8 mouse cellular contexts compared by ENCODE assay signal in genomic region chr4:99829094-99830073, GRCm38 (mm10). TPM values are rescaled to one million over a fixed set of nuclear protein-coding genes. Genes with fewer than 3 reads are reported as not detected.
DNase-seq lines count a peak whose midpoint lies in the region; ATAC-seq and TF ChIP-seq lines count a peak whose summit lies in the region.

Gene Efcab7 (plus strand): TSS chr4:99829198.

- no peaks in the 10 kb centered on the region for H3K9me3 ChIP-seq in hindbrain, embryonic 10.5 days
- H3K9me3 ChIP-seq in lung, postnatal 0 days (ENCODE audit: low read length): no peaks in the 10 kb centered on the region

- peaks cover 16% of the 10 kb centered on the region for H3K36me3 ChIP-seq in hindbrain, embryonic 10.5 days
- no peaks in the 10 kb centered on the region for H3K36me3 ChIP-seq in lung, postnatal 0 days (ENCODE audit: insufficient read depth, low read length)

- WGBS in hindbrain, embryonic 10.5 days: under 1% methylated on average over 48 of the region's 48 CpGs
- whole genome bisulfite sequencing in lung, postnatal 0 days: under 1% methylated on average over 48 of the region's 48 CpGs

- H3K4me2 ChIP-seq in lung, postnatal 0 days (replicated peaks; ENCODE audit: low read depth, low read length): peak within 1 kb of the TSS; percentile 68

- peak within 1 kb of the TSS; percentile 97 for H3K27ac ChIP-seq in hindbrain, embryonic 10.5 days
- H3K27ac ChIP-seq in lung, postnatal 0 days (ENCODE audit: low read length): peak within 1 kb of the TSS; percentile 6; the same call in 1 of the 2 replicates

- H3K4me3 ChIP-seq in hindbrain, embryonic 10.5 days: peak within 1 kb of the TSS; percentile 68
- H3K4me3 ChIP-seq in lung, postnatal 0 days (ENCODE audit: low read depth, low read length): peak within 1 kb of the TSS; percentile 64

- peak; percentile 25; the same call in 1 of the 2 replicates for TF ChIP-seq CTCF in lung, postnatal 0 days (IDR thresholded peaks at IDR 0.05)

- H3K4me1 ChIP-seq in hindbrain, embryonic 10.5 days (replicated peaks): peaks cover 14% of the 10 kb centered on the region
- H3K4me1 ChIP-seq in lung, postnatal 0 days (ENCODE audit: insufficient read depth, low read depth, low read length): no peaks in the 10 kb centered on the region; the same call in 1 of the 2 replicates

- peak; percentile 77 for DNase-seq in MN1 (ENCODE audit: low spot score)
- DNase-seq in cerebellum, adult 9-10 months: peak; percentile 89
- DNase-seq in hindbrain, embryonic 10.5 days (ENCODE audit: low spot score): peak; percentile 88
- peak; percentile 86 for DNase-seq in layer of hippocampus, adult 9-11 months
- DNase-seq in lung, postnatal 0 days (ENCODE audit: low spot score): peak; percentile 88
- peak; percentile 81 for DNase-seq in ovary, postnatal 14 days (ENCODE audit: low spot score)
- DNase-seq in thymus, postnatal 14 days: peak; percentile 85

- peak; percentile 35; the same call in 1 of the 2 replicates for TF ChIP-seq EP300 in lung, postnatal 0 days (IDR thresholded peaks at IDR 0.05)

- ATAC-seq in frontal cortex, adult (ENCODE audit: low TSS enrichment): peak; percentile 96
- ATAC-seq in lung, postnatal 0 days: peak; percentile 90

- no peaks in the 10 kb centered on the region for H3K27me3 ChIP-seq in hindbrain, embryonic 10.5 days (ENCODE audit: insufficient read depth, poor library complexity, severe bottlenecking)
- H3K27me3 ChIP-seq in lung, postnatal 0 days (replicated peaks; ENCODE audit: insufficient read depth, low read length): no peaks in the 10 kb centered on the region

- H3K9ac ChIP-seq in lung, postnatal 0 days (replicated peaks; ENCODE audit: low read depth): peak within 1 kb of the TSS; percentile 35

RNA-seq across cellular contexts. Expression of gene Efcab7, which starts in this region (rescaled TPM):
- 18.3 and 24.0 TPM in 2 replicates for polyA plus RNA-seq in hindbrain, embryonic 10.5 days (2016; fragmentation: Nextera tagmentation; extraction: Ambion mirVana)
- polyA plus RNA-seq in lung, postnatal 0 days (2015; fragmentation: Nextera tagmentation; extraction: Ambion mirVana): 11.3 and 13.1 TPM in 2 replicates

Comparison
In these comparisons a context has a peak if more than half of its experiments do, and no peak if none do; other contexts are left out.
1. Peak in every context shown above with its lines: DNase-seq, ATAC-seq, H3K4me3 ChIP-seq and H3K27ac ChIP-seq.